Mouse (Mus musculus): ENCODE measurements around the gene Cd80.

DNA sequence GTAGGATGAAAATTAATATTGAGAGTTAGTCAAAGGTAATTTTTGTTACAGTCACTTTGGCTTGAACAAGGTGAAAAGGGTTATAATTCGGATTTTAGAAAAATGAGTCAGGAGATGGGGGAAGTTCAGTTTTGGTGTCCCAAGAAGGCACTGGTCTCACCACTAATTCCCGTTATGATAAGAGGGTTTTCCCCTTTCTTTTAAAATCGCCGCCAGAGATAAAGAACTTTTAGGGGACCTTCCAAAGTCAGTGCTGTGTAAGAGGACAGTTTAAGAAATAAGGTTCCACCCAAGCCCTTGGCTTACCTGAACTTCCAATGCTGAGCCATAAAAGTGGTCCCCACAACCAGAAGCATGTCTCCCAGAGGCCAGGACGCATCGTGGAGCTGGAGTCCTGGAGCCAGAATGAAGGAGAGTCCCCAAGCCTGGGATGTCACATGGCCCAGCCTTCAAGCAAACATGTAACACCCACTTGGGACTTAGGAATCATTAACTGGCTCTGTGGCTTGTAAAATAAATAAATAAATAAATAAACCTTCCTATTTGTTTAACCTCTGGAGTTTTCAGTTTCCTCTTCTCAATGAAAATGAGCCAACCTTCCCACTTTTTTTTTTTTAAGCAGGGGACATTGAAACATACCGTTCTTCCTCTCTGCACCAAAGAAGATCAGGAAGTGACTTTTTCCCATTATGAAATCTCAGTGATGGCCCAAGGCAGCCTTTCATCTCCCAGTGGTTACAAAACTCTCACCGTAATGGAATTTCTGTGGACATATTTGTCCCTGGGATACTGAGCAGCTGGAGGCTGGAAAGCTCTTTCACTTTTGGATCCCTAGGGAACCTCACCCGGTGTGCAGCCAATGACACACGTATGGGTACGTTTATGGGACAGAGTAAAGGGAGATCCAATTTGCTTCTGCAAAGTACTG, 22.6 kb upstream of the Cd80 start, which contains the start of gene Pla1a:
- TF ChIP-seq CTCF (IDR thresholded peaks at IDR 0.05; ENCODE audit: borderline replicate concordance, extremely low read depth, insufficient read depth, insufficient read length) (no peak), POLR2A (IDR thresholded peaks at IDR 0.05; ENCODE audit: borderline replicate concordance, extremely low read depth, insufficient read depth, insufficient read length, poor library complexity, severe bottlenecking) (no peak)

All from brain, embryonic 14.5 days (tissue).